Comparison of ENCODE assay signal across 11 mouse cellular contexts in genomic region chr10:117570091-117570970, GRCm38 (mm10). TPM values are rescaled to one million over a fixed set of nuclear protein-coding genes. Genes with fewer than 3 reads are reported as not detected.
A peak's percentile ranks its signal among the peaks of the same experiment; 100 is the strongest.
DNase-seq lines count a peak whose midpoint lies in the region; ATAC-seq and TF ChIP-seq lines count a peak whose summit lies in the region.
"Had no signal": no experiment of that assay in that cellular context is flagged by ENCODE, and none has a peak within 500 bp of the region (broad histone marks: within the 10 kb centered on the region; RNA-seq: fewer than 3 reads in every experiment).

No protein-coding gene starts in this region.

- H3K27ac ChIP-seq in forebrain, embryonic 10.5 days: no peak overlapping the region
- H3K27ac ChIP-seq in forebrain, postnatal 0 days (ENCODE audit: low read depth, low read length): no peak overlapping the region
- no peak overlapping the region for H3K27ac ChIP-seq in lung, embryonic 16.5 days (ENCODE audit: low read length)
- H3K27ac ChIP-seq in limb, embryonic 10.5 days: peak overlapping the region; percentile 85
- H3K27ac ChIP-seq in stomach, embryonic 15.5 days: no peak overlapping the region
- H3K27ac ChIP-seq: gastrocnemius, adult 2 months had no signal

- peaks cover 27% of the 10 kb centered on the region for H3K4me1 ChIP-seq in forebrain, embryonic 10.5 days
- peaks cover 5% of the 10 kb centered on the region; the same call in 1 of the 2 replicates for H3K4me1 ChIP-seq in forebrain, postnatal 0 days (ENCODE audit: insufficient read depth)
- H3K4me1 ChIP-seq in lung, embryonic 16.5 days (replicated peaks; ENCODE audit: control insufficient read depth, insufficient read depth, low read length): peaks cover 10% of the 10 kb centered on the region; the same call in 1 of the 2 replicates
- peaks cover 43% of the 10 kb centered on the region for H3K4me1 ChIP-seq in limb, embryonic 10.5 days
- H3K4me1 ChIP-seq in stomach, embryonic 15.5 days: peaks cover 10% of the 10 kb centered on the region; the same call in 1 of the 2 replicates

- H3K9me3 ChIP-seq in forebrain, embryonic 10.5 days: peaks cover 8% of the 10 kb centered on the region; the same call in 1 of the 2 replicates
- no peaks in the 10 kb centered on the region for H3K9me3 ChIP-seq in forebrain, postnatal 0 days (ENCODE audit: low read length)
- H3K9me3 ChIP-seq in lung, embryonic 16.5 days (ENCODE audit: control insufficient read depth, low read length): peaks cover 4% of the 10 kb centered on the region; the same call in 1 of the 2 replicates
- H3K9me3 ChIP-seq in limb, embryonic 10.5 days (replicated peaks): no peaks in the 10 kb centered on the region
- no peaks in the 10 kb centered on the region for H3K9me3 ChIP-seq in stomach, embryonic 15.5 days

- no peak for DNase-seq in forebrain, embryonic 10.5 days (ENCODE audit: extremely low spot score, low spot score)
- no peak for DNase-seq in forebrain, postnatal 0 days
- DNase-seq in lung, postnatal 25 days (ENCODE audit: low spot score): no peak
- DNase-seq in limb, embryonic 10.5 days (ENCODE audit: low spot score): no peak
- no peak for DNase-seq in layer of hippocampus, postnatal 10 days (ENCODE audit: low spot score in 2 of 2)
- DNase-seq in adrenal gland, postnatal 14 days: no peak
- DNase-seq: cerebellum, adult 18-20 months; gastrocnemius, adult 2 months; kidney, postnatal 4 days had no signal

- no peak overlapping the region for H3K4me2 ChIP-seq in forebrain, postnatal 0 days (ENCODE audit: low read depth)
- H3K4me2 ChIP-seq in lung, embryonic 16.5 days (ENCODE audit: low read depth, low read length): peak overlapping the region; percentile 82
- peak overlapping the region; percentile 84 for H3K4me2 ChIP-seq in stomach, embryonic 15.5 days

- H3K4me3 ChIP-seq in forebrain, embryonic 10.5 days: peak overlapping the region; percentile 55
- H3K4me3 ChIP-seq in forebrain, postnatal 0 days (ENCODE audit: low read depth, low read length): no peak overlapping the region
- no peak overlapping the region; the same call in 1 of the 2 replicates for H3K4me3 ChIP-seq in lung, embryonic 16.5 days (ENCODE audit: low read length)
- peak overlapping the region; percentile 46 for H3K4me3 ChIP-seq in limb, embryonic 10.5 days
- H3K4me3 ChIP-seq in stomach, embryonic 15.5 days (replicated peaks): no peak overlapping the region

- no peak for ATAC-seq in forebrain, postnatal 0 days
- no peak for ATAC-seq in lung, embryonic 16.5 days (ENCODE audit: low read depth)
- no peak for ATAC-seq in stomach, embryonic 15.5 days (ENCODE audit: insufficient read depth, low FRiP score, low read depth)

- WGBS in forebrain, embryonic 10.5 days: 65% methylated on average over 8 of the region's 8 CpGs
- WGBS in forebrain, postnatal 0 days: 57% methylated on average over 8 of the region's 8 CpGs
- WGBS in lung, embryonic 16.5 days: 33% methylated on average over 8 of the region's 8 CpGs
- 59% methylated on average over 8 of the region's 8 CpGs for WGBS in limb, embryonic 10.5 days
- 51% methylated on average over 8 of the region's 8 CpGs for WGBS in stomach, embryonic 15.5 days

- TF ChIP-seq CTCF in forebrain, postnatal 0 days (IDR thresholded peaks at IDR 0.05; ENCODE audit: low read depth): no peak

- no peak overlapping the region for H3K9ac ChIP-seq in forebrain, postnatal 0 days
- H3K9ac ChIP-seq in lung, embryonic 16.5 days (ENCODE audit: low read length): no peak overlapping the region
- no peak overlapping the region for H3K9ac ChIP-seq in stomach, embryonic 15.5 days

- no peaks in the 10 kb centered on the region for H3K36me3 ChIP-seq in forebrain, embryonic 10.5 days (replicated peaks)
- no peaks in the 10 kb centered on the region for H3K36me3 ChIP-seq in forebrain, postnatal 0 days (ENCODE audit: insufficient read depth)
- no peaks in the 10 kb centered on the region for H3K36me3 ChIP-seq in lung, embryonic 16.5 days (ENCODE audit: control insufficient read depth, insufficient read depth, low read length)
- H3K36me3 ChIP-seq in limb, embryonic 10.5 days: no peaks in the 10 kb centered on the region
- H3K36me3 ChIP-seq in stomach, embryonic 15.5 days: no peaks in the 10 kb centered on the region

- H3K27me3 ChIP-seq in forebrain, embryonic 10.5 days (ENCODE audit: poor library complexity, severe bottlenecking): peaks cover 49% of the 10 kb centered on the region
- H3K27me3 ChIP-seq in forebrain, postnatal 0 days (ENCODE audit: insufficient read depth, low read length): peaks cover 11% of the 10 kb centered on the region; the same call in 1 of the 2 replicates
- peaks cover 3% of the 10 kb centered on the region; the same call in 1 of the 2 replicates for H3K27me3 ChIP-seq in lung, embryonic 16.5 days (ENCODE audit: control insufficient read depth, insufficient read depth, low read depth, low read length)
- H3K27me3 ChIP-seq in limb, embryonic 10.5 days (ENCODE audit: low read depth, poor library complexity, severe bottlenecking): peaks cover 13% of the 10 kb centered on the region
- no peaks in the 10 kb centered on the region for H3K27me3 ChIP-seq in stomach, embryonic 15.5 days (replicated peaks)

RNA-seq across cellular contexts. Expression of gene Cpm, which starts 59.0 kb away (rescaled TPM):
- polyA plus RNA-seq in forebrain, embryonic 10.5 days (2016; fragmentation: Nextera tagmentation; extraction: Ambion mirVana): 4.8 and 5.9 TPM in 2 replicates
- total RNA-seq in forebrain, postnatal 0 days (2014; rRNA removed): 3.0 and 3.4 TPM in 2 replicates
- polyA plus RNA-seq in forebrain, postnatal 0 days (2015; fragmentation: Nextera tagmentation; extraction: Ambion mirVana): 4.4 and 7.5 TPM in 2 replicates
- 83.7 and 86.9 TPM in 2 replicates for polyA plus RNA-seq in lung, embryonic 16.5 days (2015; fragmentation: Nextera tagmentation; extraction: Ambion mirVana)
- polyA plus RNA-seq in limb, embryonic 10.5 days (2016; fragmentation: Nextera tagmentation; extraction: Ambion mirVana): 22.5 and 31.5 TPM in 2 replicates
- polyA plus RNA-seq in stomach, embryonic 15.5 days (2015; fragmentation: Nextera tagmentation; extraction: Ambion mirVana): 57.1 and 57.7 TPM in 2 replicates
- 1 to 10 TPM; 5.8 to 6.4 TPM for total RNA-seq in layer of hippocampus, postnatal 10 days (2021)
- 23.7 and 28.6 TPM in 2 replicates for total RNA-seq in adrenal gland, postnatal 14 days (2021)

Comparison
In these comparisons a context has a peak if more than half of its experiments do, and no peak if none do; other contexts are left out.
1. H3K4me3 ChIP-seq: peak in forebrain, embryonic 10.5 days (single experiment) and limb, embryonic 10.5 days (single experiment); none in forebrain, postnatal 0 days (single experiment), lung, embryonic 16.5 days (single experiment) and stomach, embryonic 15.5 days (single experiment).